Mouse (Mus musculus): ENCODE measurements around the gene Ebf4.

DNA sequence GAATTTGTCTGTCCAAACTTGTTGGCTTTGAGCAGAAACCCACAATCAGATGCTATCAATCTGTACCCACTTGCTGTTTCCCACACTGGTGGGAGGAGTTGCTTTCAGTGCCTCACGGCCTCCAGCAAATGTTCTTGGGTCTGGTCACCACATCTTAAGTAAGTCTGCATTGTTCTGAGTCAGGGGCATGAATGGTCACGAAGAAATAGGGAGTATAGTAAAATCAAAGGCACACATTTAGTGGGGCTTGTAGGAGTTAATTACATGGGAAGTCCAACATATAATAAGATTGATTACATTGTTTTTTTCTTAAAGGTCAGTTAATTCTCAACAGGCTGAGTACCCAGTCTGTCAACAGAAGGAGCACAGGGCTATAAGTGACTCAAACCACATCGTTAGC lies 88.2 kb downstream of the Ebf4 start:
- no peak for TF ChIP-seq CTCF (IDR thresholded peaks at IDR 0.05; ENCODE audit: insufficient read depth, low read depth, low read length)
- TF ChIP-seq POLR2A (IDR thresholded peaks at IDR 0.05; ENCODE audit: insufficient read depth, low read depth, low read length): no peak
